Mouse (Mus musculus): Measurements from ENCODE around the gene Olfr1034. TPM values are rescaled to one million over a fixed set of nuclear protein-coding genes. Genes with fewer than 3 reads are reported as not detected.
"Not testable (repeated sequence)": the region's sequence is repeated elsewhere in the genome, so short reads cannot be mapped to it uniquely, and the experiment has no call there.

Olfr1034 gene
- 0.29 and 0.33 TPM in 2 replicates for total RNA-seq (2021)
- long read RNA-seq = 0 reads

- no peak for DNase-seq
Measured at GRCm38 (mm10) chr2:86045561-86045960, at the start of gene Olfr1034. Olfr1034 (plus strand) TSS chr2:86045861.

DNA sequence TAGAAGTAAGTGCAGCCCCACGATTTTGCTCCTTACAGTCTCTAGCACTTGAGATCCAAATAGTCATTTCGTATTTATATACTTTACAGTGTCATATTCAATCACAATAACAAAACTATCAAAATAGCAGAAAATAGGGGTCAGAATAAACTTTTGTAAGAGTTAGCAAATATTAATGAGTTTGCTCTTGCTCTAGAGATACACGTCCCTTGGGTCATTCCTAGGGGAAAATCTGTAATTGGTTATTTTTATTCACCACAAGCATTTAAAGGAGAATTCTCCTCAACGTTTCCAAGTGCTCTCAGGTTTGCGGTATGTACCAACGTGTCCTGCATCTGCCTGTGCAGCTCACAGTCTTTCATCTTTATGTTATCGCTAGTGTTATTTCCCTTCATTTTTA, 40.4 kb upstream of the Olfr1034 start, which contains the start of gene Olfr1032:
TSS of gene Olfr1032 (plus strand) at position 301 of the 400 bp plus-strand sequence.
- no peak for DNase-seq

- DNase-seq = not testable (repeated sequence)
Measured at GRCm38 (mm10) chr2:86020406-86020805, 25.3 kb upstream of the Olfr1034 start, which contains the start of gene Olfr1033. Olfr1033 (plus strand) TSS chr2:86020633.

DNA sequence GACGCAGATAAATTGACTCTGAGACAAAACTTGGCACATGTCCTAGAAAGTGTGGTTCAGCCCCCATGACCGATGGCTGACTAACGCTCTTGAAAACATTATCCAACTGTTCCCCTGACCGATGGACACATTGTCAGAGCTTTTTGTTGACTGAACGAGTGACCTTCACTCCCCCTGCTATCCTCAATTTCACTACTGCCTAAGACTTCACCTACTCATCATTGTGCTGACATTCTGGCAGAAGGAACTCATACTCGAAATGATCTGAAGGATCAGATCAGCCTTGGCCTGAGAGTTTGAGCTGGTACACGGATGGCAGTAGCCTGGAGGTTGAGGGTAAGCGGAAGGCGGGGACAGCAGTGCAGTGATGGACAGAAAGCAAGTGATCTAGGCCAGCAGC, 24.1 kb upstream of the Olfr1034 start:
- DNase-seq = not testable (repeated sequence)

GRCm38 (mm10) chr2:86050777-86051176, 5.1 kb downstream of the Olfr1034 start:
- DNase-seq = not testable (repeated sequence)

DNA sequence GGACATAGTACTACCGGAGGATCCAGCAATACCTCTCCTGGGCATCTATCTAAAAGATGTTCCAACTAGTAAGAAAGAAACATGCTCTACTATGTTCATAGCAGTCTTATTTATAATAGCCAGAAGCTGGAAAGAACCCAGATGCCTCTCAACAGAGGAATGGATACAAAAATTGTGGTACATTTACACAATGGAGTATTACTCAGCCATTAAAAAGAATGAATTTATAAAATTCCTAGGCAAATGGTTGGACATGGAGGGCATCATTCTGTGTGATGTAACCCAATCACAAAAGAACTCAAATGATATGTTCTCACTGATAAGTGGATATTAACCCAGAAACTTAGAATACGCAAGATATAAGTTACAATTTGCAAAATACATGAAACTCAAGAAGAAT, 18.1 kb downstream of the Olfr1034 start:
- not testable (repeated sequence) for DNase-seq

- DNase-seq = no peak
Measured at GRCm38 (mm10) chr2:86070189-86070588, 24.5 kb downstream of the Olfr1034 start.

- not testable (repeated sequence) for DNase-seq
Measured at GRCm38 (mm10) chr2:86073692-86074091, 28.0 kb downstream of the Olfr1034 start, which contains the start of gene Olfr1036. Olfr1036 (plus strand) TSS chr2:86073992.

GRCm38 (mm10) chr2:86080478-86080877, 34.8 kb downstream of the Olfr1034 start:
- not testable (repeated sequence) for DNase-seq

GRCm38 (mm10) chr2:86087285-86087684, 41.6 kb downstream of the Olfr1034 start, which contains the start of gene Olfr1037:
Olfr1037 (minus strand) TSS chr2:86087385.
- DNase-seq = no peak

Other genes with a start within 250 kb of the Olfr1034 start
- not detected in 2 replicates for gene Olfr1016, start 243.3 kb upstream of the Olfr1034 start, total RNA-seq (2021)
- gene Olfr1018, start 227.4 kb upstream of the Olfr1034 start, total RNA-seq (2021) = not detected in 2 replicates
- gene Olfr1019, start 200.4 kb upstream of the Olfr1034 start, total RNA-seq (2021) = not detected in 2 replicates
- gene Olfr1020, start 198.8 kb upstream of the Olfr1034 start, total RNA-seq (2021) = not detected in 2 replicates
- not detected in 2 replicates for gene Olfr1022, start 177.3 kb upstream of the Olfr1034 start, total RNA-seq (2021)
- not detected in 2 replicates for gene Olfr1023, start 160.2 kb upstream of the Olfr1034 start, total RNA-seq (2021)
- gene Olfr1024, start 140.8 kb upstream of the Olfr1034 start, total RNA-seq (2021) = not detected in 2 replicates
- gene Olfr1025-ps1, start 130.7 kb upstream of the Olfr1034 start, total RNA-seq (2021) = not detected in 2 replicates
- gene Olfr1026, start 124.3 kb upstream of the Olfr1034 start, total RNA-seq (2021) = not detected in 2 replicates
- not detected in 2 replicates for gene Olfr1028, start 95.4 kb upstream of the Olfr1034 start, total RNA-seq (2021)
- gene Olfr1029, start 72.0 kb upstream of the Olfr1034 start, total RNA-seq (2021) = not detected in 2 replicates
- gene Olfr1030, start 66.6 kb upstream of the Olfr1034 start, total RNA-seq (2021) = not detected in 2 replicates
- not detected in 2 replicates for gene Olfr1031, start 55.6 kb upstream of the Olfr1034 start, total RNA-seq (2021)
- not detected in 2 replicates for gene Olfr1032, start 40.3 kb upstream of the Olfr1034 start, total RNA-seq (2021)
- gene Olfr1033, start 25.2 kb upstream of the Olfr1034 start, total RNA-seq (2021) = 4.5 and 4.9 TPM in 2 replicates
- not detected in 2 replicates for gene Olfr1036, start 28.1 kb downstream of the Olfr1034 start, total RNA-seq (2021)
- not detected in 2 replicates for gene Olfr1037, start 41.5 kb downstream of the Olfr1034 start, total RNA-seq (2021)
- gene Olfr1039, start 90.1 kb downstream of the Olfr1034 start, total RNA-seq (2021) = not detected in 2 replicates
- gene Olfr1040, start 100.9 kb downstream of the Olfr1034 start, total RNA-seq (2021) = not detected in 2 replicates
- gene Olfr1042, start 116.0 kb downstream of the Olfr1034 start, total RNA-seq (2021) = not detected in 2 replicates
- not detected in 2 replicates for gene Olfr1043, start 121.7 kb downstream of the Olfr1034 start, total RNA-seq (2021)
- not detected in 2 replicates for gene Olfr1044, start 132.0 kb downstream of the Olfr1034 start, total RNA-seq (2021)
- not detected in 2 replicates for gene Olfr52, start 139.8 kb downstream of the Olfr1034 start, total RNA-seq (2021)
- not detected in 2 replicates for gene Olfr1045, start 157.1 kb downstream of the Olfr1034 start, total RNA-seq (2021)
- not detected in 2 replicates for gene Olfr1046, start 173.5 kb downstream of the Olfr1034 start, total RNA-seq (2021)
- gene Olfr1047, start 185.5 kb downstream of the Olfr1034 start, total RNA-seq (2021) = not detected in 2 replicates
- gene Olfr1048, start 194.4 kb downstream of the Olfr1034 start, total RNA-seq (2021) = not detected in 2 replicates
- not detected in 2 replicates for gene Olfr1049, start 212.5 kb downstream of the Olfr1034 start, total RNA-seq (2021)
- not detected in 2 replicates for gene Olfr1051, start 233.2 kb downstream of the Olfr1034 start, total RNA-seq (2021)
- gene Olfr1052, start 246.6 kb downstream of the Olfr1034 start, total RNA-seq (2021) = not detected in 2 replicates

Measured in adrenal gland, postnatal 25 days (tissue).